Mouse (Mus musculus) olfactory bulb, adult 2 months (tissue): ENCODE results near the gene Cldn11. TPM values are rescaled to one million over a fixed set of nuclear protein-coding genes. Genes with fewer than 3 reads are reported as not detected.

ENCODE experiments used
- H3K27ac ChIP-seq: fragments of 200-500 bp; 2 replicates; pipeline ENCODE4 v1.5.1; 2012; ENCODE audit warnings: low read depth, low read length; ENCODE audit not compliant: insufficient read depth
- H3K4me1 ChIP-seq: fragments of 200-500 bp; 2 replicates; pipeline ENCODE4 v1.6.1; 2012; ENCODE audit warnings: low read length; ENCODE audit not compliant: control insufficient read depth, insufficient read depth
- H3K4me3 ChIP-seq: fragments of 200-500 bp; 2 replicates; pipeline ENCODE4 v1.5.1; 2012; ENCODE audit warnings: mild to moderate bottlenecking, low read depth, low read length, moderate library complexity; ENCODE audit not compliant: insufficient read depth
- CTCF ChIP-seq: fragments of 200-500 bp; IDR thresholded peaks from 2 replicates; pipeline ENCODE4 v1.5.1; 2012; ENCODE audit warnings: low read depth, mild to moderate bottlenecking, low read length, moderate library complexity; ENCODE audit not compliant: insufficient read depth
- POLR2A ChIP-seq: fragments of 200-500 bp; IDR thresholded peaks from 2 replicates; pipeline ENCODE4 v1.6.1; 2012; ENCODE audit warnings: mild to moderate bottlenecking, low read depth, low read length, moderate library complexity; ENCODE audit not compliant: insufficient read depth
- WGBS: fragments of 180-500 bp; shearing (Covaris S2); methylation state at CpG from one replicate; pipeline ENCODE4 v1.1.7; 2018; 5-methylcytosine and 5-hydroxymethylcytosine counted together
- polyA plus RNA-seq: library from polyadenylated mRNA; stranded (reverse); fragments of >200 nt; gene quantifications from 2 replicates; pipeline ENCODE4 v1.2.4, GENCODE M21; 2012; ENCODE audit warnings: low replicate concordance; ENCODE audit not compliant: missing spikeins, insufficient read depth, insufficient read length

Cldn11 gene
- polyA plus RNA-seq, 1 experiment, result not detected

GRCm38 (mm10) chr3:31199162-31199877, 49.6 kb downstream of the Cldn11 start:
- Histone ChIP-seq H3K27ac (no peak overlapping the region), H3K4me3 (no peak overlapping the region), H3K4me1 (no peaks in the 10 kb centered on the region)
- WGBS, result 85% methylated on average over 17 of the region's 17 CpGs
- TF ChIP-seq POLR2A (no peak), CTCF (no peak)

GRCm38 (mm10) chr3:31203947-31204346, 54.2 kb downstream of the Cldn11 start:
- peaks cover under 1% of the 10 kb centered on the region; the same call in 1 of the 2 replicates for H3K4me1 ChIP-seq
- H3K27ac ChIP-seq, result no peak overlapping the region
- TF ChIP-seq CTCF, result no peak
- TF ChIP-seq POLR2A, result no peak
- H3K4me3 ChIP-seq, result no peak overlapping the region
- WGBS, result 97% methylated on average over 11 of the region's 11 CpGs

GRCm38 (mm10) chr3:31205167-31205566, 55.4 kb downstream of the Cldn11 start:
- H3K4me1 ChIP-seq, result peaks cover 3% of the 10 kb centered on the region; the same call in 1 of the 2 replicates
- no peak overlapping the region for H3K27ac ChIP-seq
- H3K4me3 ChIP-seq, result no peak overlapping the region
- WGBS, result 94% methylated on average over 3 of the region's 3 CpGs
- TF ChIP-seq POLR2A (no peak), CTCF (no peak)

GRCm38 (mm10) chr3:31208046-31208445, 58.3 kb downstream of the Cldn11 start:
- Histone ChIP-seq H3K4me3 (no peak overlapping the region), H3K27ac (no peak overlapping the region), H3K4me1 (peaks cover 3% of the 10 kb centered on the region; the same call in 1 of the 2 replicates)
- 75% methylated on average over 4 of the region's 4 CpGs for WGBS
- TF ChIP-seq CTCF (no peak), POLR2A (no peak)

- Histone ChIP-seq H3K4me1 (peaks cover 3% of the 10 kb centered on the region; the same call in 1 of the 2 replicates), H3K4me3 (no peak overlapping the region), H3K27ac (no peak overlapping the region)
- no peak for TF ChIP-seq CTCF
- TF ChIP-seq POLR2A, result no peak
- WGBS, result 52% methylated on average over 6 of the region's 6 CpGs
Measured at GRCm38 (mm10) chr3:31208458-31208994, 58.8 kb downstream of the Cldn11 start.

GRCm38 (mm10) chr3:31209001-31209400, 59.3 kb downstream of the Cldn11 start:
- Histone ChIP-seq H3K27ac (no peak overlapping the region), H3K4me1 (peaks cover 3% of the 10 kb centered on the region; the same call in 1 of the 2 replicates), H3K4me3 (no peak overlapping the region)
- TF ChIP-seq CTCF (no peak), POLR2A (no peak)
- 35% methylated on average over 19 of the region's 19 CpGs for WGBS

DNA sequence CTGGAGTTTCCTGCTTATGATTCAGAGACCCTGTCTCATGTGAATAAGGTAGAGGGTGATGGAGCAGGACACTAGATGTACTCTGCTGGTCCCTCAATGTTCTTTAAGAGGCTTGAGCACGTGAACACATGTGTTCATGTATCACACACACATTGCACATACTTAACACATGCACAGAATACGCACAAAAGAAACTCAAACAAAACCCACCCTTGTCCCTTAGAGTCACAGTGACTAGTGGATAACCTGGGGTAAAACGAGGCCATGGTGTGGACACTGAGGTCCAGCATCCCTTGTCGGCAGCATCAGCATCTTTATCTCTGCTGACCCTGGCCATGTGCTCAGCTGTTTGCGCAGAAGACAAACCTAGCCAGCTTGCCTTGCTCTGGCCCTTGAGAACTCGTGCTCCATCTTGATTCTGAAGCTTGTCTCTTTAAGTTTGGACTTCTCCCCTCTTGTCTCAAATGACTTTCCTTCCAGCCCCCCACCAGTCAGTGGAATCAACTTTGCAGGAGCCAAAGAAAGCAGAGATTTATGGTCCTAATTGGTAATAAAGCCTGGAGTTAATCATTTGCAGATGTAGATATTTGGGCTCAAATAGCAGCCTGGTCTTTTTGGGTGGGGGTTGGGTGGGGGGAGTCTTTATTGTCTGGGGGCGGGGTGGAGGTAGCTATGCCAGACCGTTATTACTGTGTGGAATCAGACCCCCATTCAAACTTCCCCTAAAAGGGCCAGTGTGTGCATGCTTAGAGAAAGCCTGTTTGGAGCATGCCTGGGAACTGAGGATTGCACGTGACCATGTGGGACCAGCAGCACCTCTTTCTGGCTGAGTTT, 62.7 kb downstream of the Cldn11 start:
- no peak for TF ChIP-seq POLR2A
- no peak for TF ChIP-seq CTCF
- WGBS, result 72% methylated on average over 9 of the region's 9 CpGs
- Histone ChIP-seq H3K4me3 (no peak overlapping the region), H3K4me1 (peaks cover 3% of the 10 kb centered on the region; the same call in 1 of the 2 replicates), H3K27ac (no peak overlapping the region)

- WGBS, result 54% methylated on average over 3 of the region's 3 CpGs
Measured at GRCm38 (mm10) chr3:31213802-31214201, 64.1 kb downstream of the Cldn11 start.

More at GRCm38 (mm10) chr3:31213802-31214201, 64.1 kb downstream of the Cldn11 start:
- Histone ChIP-seq H3K4me1 (0 out of 2 replicates have a peak, but pooled peaks cover 3% of the 10 kb centered on the region), H3K4me3 (no peak overlapping the region), H3K27ac (no peak overlapping the region)
- no peak for TF ChIP-seq CTCF
- TF ChIP-seq POLR2A, result no peak

Other genes starting within 250 kb of the Cldn11 start
- 66.2 TPM in 1 of 2 replicates, not detected in the other for gene Phc3, start 180.5 kb upstream of the Cldn11 start, polyA plus RNA-seq
- not detected in 2 replicates for gene Prkci, start 154.2 kb upstream of the Cldn11 start, polyA plus RNA-seq
- gene Skil, start 54.9 kb upstream of the Cldn11 start, polyA plus RNA-seq, result not detected in 2 replicates
- not detected in 2 replicates for gene Slc7a14, start 160.5 kb downstream of the Cldn11 start, polyA plus RNA-seq